Mouse (Mus musculus) embryonic fibroblast, embryonic 13.5 days (primary cell): ENCODE data around the gene Vac14.

Experiments used
- CTCF ChIP-seq: IDR thresholded peaks from 2 replicates; pipeline ENCODE4 v1.5.1; 2011; ENCODE audit warnings: mild to moderate bottlenecking, control low read depth, low read length, moderate library complexity, borderline replicate concordance; ENCODE audit not compliant: insufficient read depth
- POLR2A ChIP-seq: IDR thresholded peaks from 2 replicates; pipeline ENCODE4 v1.6.1; 2011; ENCODE audit warnings: low read depth, mild to moderate bottlenecking, control low read depth, low read length, moderate library complexity

GRCm38 (mm10) chr8:110671309-110671708, 52.9 kb downstream of the Vac14 start:
- TF ChIP-seq POLR2A (no peak), CTCF (no peak)
